Mouse (Mus musculus) brain, embryonic 14.5 days (tissue): Measurements from ENCODE around the gene Arap1.

Experiments used
- CTCF ChIP-seq: fragments of 200-500 bp; IDR thresholded peaks from 2 replicates; pipeline ENCODE4 v1.5.1; 2012; ENCODE audit warnings: inconsistent platforms, mild to moderate bottlenecking, moderate library complexity, borderline replicate concordance; ENCODE audit not compliant: insufficient read depth, insufficient read length; ENCODE audit errors: extremely low read depth
- POLR2A ChIP-seq: fragments of 200-500 bp; IDR thresholded peaks from 2 replicates; pipeline ENCODE4 v1.6.1; 2012; ENCODE audit warnings: mild to moderate bottlenecking, inconsistent platforms, borderline replicate concordance; ENCODE audit not compliant: poor library complexity, insufficient read depth, insufficient read length, severe bottlenecking; ENCODE audit errors: extremely low read depth

GRCm38 (mm10) chr7:101422069-101422468 is 74.2 kb downstream of the Arap1 start:
- TF ChIP-seq POLR2A (no peak), CTCF (no peak)
